Mouse (Mus musculus): ENCODE data around the gene Setd7.

Setd7 gene

DNA sequence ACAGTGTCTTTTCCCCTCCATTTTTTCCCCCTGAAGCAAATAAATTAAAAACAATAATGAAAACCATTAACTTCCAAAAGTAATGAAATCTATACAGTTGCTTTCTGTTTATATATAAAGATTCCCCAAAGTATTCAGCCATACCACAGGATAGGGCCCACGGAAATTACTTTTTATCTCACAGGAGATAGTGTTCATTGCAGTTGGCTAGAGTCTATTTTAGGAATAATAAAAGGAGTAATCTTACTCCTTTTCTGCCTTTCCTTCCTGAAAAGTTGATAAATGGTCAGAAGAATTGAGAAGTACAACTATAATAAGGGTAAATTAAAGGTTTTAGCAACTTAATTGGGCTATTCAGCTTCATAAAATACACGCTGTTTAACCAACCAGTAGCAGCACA is 92.1 kb downstream of the Setd7 start:
- no peak for DNase-seq (ENCODE audit: low spot score)

All from embryo, embryonic 10 days (tissue).